Mouse (Mus musculus) liver, embryonic 14.5 days (tissue): ENCODE data around the gene Rerg.

Experiments used
- CTCF ChIP-seq: IDR thresholded peaks from 2 replicates; pipeline ENCODE4 v1.5.1; 2016; ENCODE audit warnings: antibody characterized with exemption, low read depth, control low read depth
- EP300 ChIP-seq: IDR thresholded peaks from 2 replicates; pipeline ENCODE4 v1.6.1; 2016; ENCODE audit warnings: antibody characterized with exemption, low read depth

- TF ChIP-seq CTCF (no peak), EP300 (no peak)
These were observed 349 bp upstream of the Rerg start for GRCm38 (mm10) chr6:137170646-137171045.
